ENCODE assay signal across 8 mouse cellular contexts in the genomic region with DNA sequence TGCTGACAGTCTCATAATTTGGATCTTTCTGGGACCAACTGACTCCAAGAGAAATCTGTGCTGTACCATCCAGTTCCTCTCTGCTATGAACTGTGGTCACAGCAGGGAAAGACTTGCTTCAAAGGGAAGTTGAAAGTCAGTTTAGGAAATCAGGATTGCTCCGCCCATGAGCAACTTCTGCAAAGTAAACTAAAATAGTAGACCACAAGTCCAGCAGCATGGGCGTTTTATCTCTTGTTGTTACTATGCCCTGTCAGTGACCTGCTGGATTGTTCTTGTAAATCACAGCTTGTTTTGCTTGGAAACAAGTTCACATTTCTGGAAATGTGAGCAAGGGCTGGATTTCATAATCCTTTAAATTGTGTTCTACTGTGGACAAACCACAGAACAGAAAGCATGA. TPM values are rescaled to one million over a fixed set of nuclear protein-coding genes. Genes with fewer than 3 reads are reported as not detected.
DNase-seq lines count a peak whose midpoint lies in the region; TF ChIP-seq lines count a peak whose summit lies in the region.

No protein-coding gene starts in this region.

- WGBS in lung, adult 2 months: 32% methylated on average over 2 of the region's 2 CpGs
- WGBS in midbrain, embryonic 10.5 days: 69% methylated on average over 2 of the region's 2 CpGs

- peak; percentile 4 to 5 for DNase-seq in gastrocnemius, adult 8-10 months (ENCODE audit: low spot score in 2 of 2)
- no peak for DNase-seq in gastrocnemius, postnatal 14 days
- DNase-seq in adipocyte (ENCODE audit: low spot score): peak; percentile 4
- DNase-seq in heart, postnatal 14 days: peak; percentile 31 to 38
- DNase-seq in lung, adult 2 months: no peak
- DNase-seq in cerebellum, adult 11 months: no peak
- no peak for DNase-seq in yolk sac, embryonic 10.5 days (ENCODE audit: low spot score)
- no peak for DNase-seq in midbrain, embryonic 10.5 days (ENCODE audit: low spot score)

- H3K27ac ChIP-seq in midbrain, embryonic 10.5 days (replicated peaks): no peak overlapping the region

- intact Hi-C loops in gastrocnemius, postnatal 14 days (cut with DNase I; ENCODE audit: low total_unique reads): no loop called here
- intact Hi-C loops in heart, postnatal 14 days (cut with DNase I): no loop called here

- H3K4me3 ChIP-seq in lung, adult 2 months (replicated peaks; ENCODE audit: extremely low read depth, low read depth, low read length): peak overlapping the region; percentile 51
- H3K4me3 ChIP-seq in midbrain, embryonic 10.5 days: no peak overlapping the region

- no peaks in the 10 kb centered on the region for H3K9me3 ChIP-seq in midbrain, embryonic 10.5 days (replicated peaks)

- TF ChIP-seq CTCF in lung, adult 2 months (IDR thresholded peaks at IDR 0.05; ENCODE audit: insufficient read depth, low read length): no peak

- no peaks in the 10 kb centered on the region for H3K36me3 ChIP-seq in midbrain, embryonic 10.5 days

- H3K4me1 ChIP-seq in lung, adult 2 months (ENCODE audit: control insufficient read depth, insufficient read depth, low read length): no peaks in the 10 kb centered on the region
- no peaks in the 10 kb centered on the region for H3K4me1 ChIP-seq in midbrain, embryonic 10.5 days

- TF ChIP-seq POLR2A in lung, adult 2 months (IDR thresholded peaks at IDR 0.05; ENCODE audit: borderline replicate concordance, extremely low read depth, low read depth, low read length): peak; percentile 24; the same call in 1 of the 2 replicates

- H3K27me3 ChIP-seq in midbrain, embryonic 10.5 days (ENCODE audit: low read depth, poor library complexity, severe bottlenecking): no peaks in the 10 kb centered on the region

RNA-seq across cellular contexts. Expression of gene Cfh, which starts 0.4 kb away (rescaled TPM):
- total RNA-seq in gastrocnemius, adult 8-10 months (2022): 1 to 10 TPM; 2.4 to 8.9 (median 5.5) TPM
- total RNA-seq in gastrocnemius, postnatal 14 days (2021): 1 to 10 TPM; 4.6 to 6.1 TPM
- 10 to 100 TPM; 40.3 to 64.5 TPM for total RNA-seq in heart, postnatal 14 days (2021)
- 18.4 and 29.7 TPM in 2 replicates for polyA plus RNA-seq in lung, adult 2 months (2012; rRNA removed)
- polyA plus RNA-seq in midbrain, embryonic 10.5 days (2016; fragmentation: Nextera tagmentation; extraction: Ambion mirVana): 2.8 and 4.2 TPM in 2 replicates

Comparison
In these comparisons a context has a peak if more than half of its experiments do, and no peak if none do; other contexts are left out.
1. DNase-seq: peak in gastrocnemius, adult 8-10 months (2 of 2), adipocyte (single experiment) and heart, postnatal 14 days (2 of 2); none in gastrocnemius, postnatal 14 days (single experiment), lung, adult 2 months (single experiment), cerebellum, adult 11 months (single experiment), yolk sac, embryonic 10.5 days (single experiment) and midbrain, embryonic 10.5 days (single experiment).
2. RNA of gene Cfh, which starts 0.4 kb away (total RNA-seq): 40.3 to 64.5 TPM in heart, postnatal 14 days; 2.4 to 8.9 TPM in gastrocnemius, adult 8-10 months and 4.6 to 6.1 TPM in gastrocnemius, postnatal 14 days; every median in the first group is over 4 times any median in the second.